ENCODE assay signal across 13 mouse cellular contexts in genomic region chr1:159493720-159494499, GRCm38 (mm10). TPM values are rescaled to one million over a fixed set of nuclear protein-coding genes. Genes with fewer than 3 reads are reported as not detected.
DNase-seq lines count a peak whose midpoint lies in the region; ATAC-seq and TF ChIP-seq lines count a peak whose summit lies in the region.
"Had no signal": no experiment of that assay in that cellular context is flagged by ENCODE, and none has a peak within 500 bp of the region (broad histone marks: within the 10 kb centered on the region; RNA-seq: fewer than 3 reads in every experiment).

No protein-coding gene starts in this region.

- peak; percentile 53 for DNase-seq in forebrain, embryonic 14.5 days (ENCODE audit: low spot score)
- DNase-seq in kidney, adult 8-10 months, result peak; percentile 4 to 19
- DNase-seq in testis, postnatal 10 days (ENCODE audit: low spot score), result peak; percentile 41
- DNase-seq in testis, postnatal 14 days (ENCODE audit: low spot score), result no peak
- DNase-seq in midbrain, postnatal 0 days (ENCODE audit: low spot score), result peak; percentile 78
- DNase-seq in thymus, postnatal 14 days, result no peak
- DNase-seq: embryo, embryonic 11 days; gastrocnemius, postnatal 36 days; layer of hippocampus, postnatal 36 days had no signal

- H3K4me1 ChIP-seq in forebrain, embryonic 14.5 days (ENCODE audit: control insufficient read depth, insufficient read depth, low read length), result no peaks in the 10 kb centered on the region
- no peaks in the 10 kb centered on the region for H3K4me1 ChIP-seq in forebrain, embryonic 12.5 days
- H3K4me1 ChIP-seq in kidney, embryonic 16.5 days (ENCODE audit: insufficient read depth, low read length), result no peaks in the 10 kb centered on the region
- H3K4me1 ChIP-seq in midbrain, postnatal 0 days (ENCODE audit: insufficient read depth, low read length), result 0 out of 2 replicates have a peak, but pooled peaks cover 2% of the 10 kb centered on the region

- no peak overlapping the region for H3K9ac ChIP-seq in forebrain, embryonic 14.5 days (ENCODE audit: low read length)
- no peak overlapping the region for H3K9ac ChIP-seq in forebrain, embryonic 12.5 days
- no peak overlapping the region for H3K9ac ChIP-seq in kidney, embryonic 16.5 days (replicated peaks; ENCODE audit: low read length)
- no peak overlapping the region for H3K9ac ChIP-seq in midbrain, postnatal 0 days (replicated peaks; ENCODE audit: low read length, poor library complexity, severe bottlenecking)

- no peaks in the 10 kb centered on the region for H3K27me3 ChIP-seq in forebrain, embryonic 14.5 days (replicated peaks; ENCODE audit: control insufficient read depth, insufficient read depth, low read length)
- no peaks in the 10 kb centered on the region for H3K27me3 ChIP-seq in forebrain, embryonic 12.5 days
- no peaks in the 10 kb centered on the region for H3K27me3 ChIP-seq in kidney, embryonic 16.5 days (ENCODE audit: insufficient read depth, low read length)
- no peaks in the 10 kb centered on the region for H3K27me3 ChIP-seq in midbrain, postnatal 0 days (ENCODE audit: insufficient read depth, low read length)

- H3K9me3 ChIP-seq in forebrain, embryonic 14.5 days (replicated peaks; ENCODE audit: control insufficient read depth, low read length), result no peaks in the 10 kb centered on the region
- no peaks in the 10 kb centered on the region for H3K9me3 ChIP-seq in forebrain, embryonic 12.5 days
- H3K9me3 ChIP-seq in kidney, embryonic 16.5 days (ENCODE audit: low read length), result no peaks in the 10 kb centered on the region
- no peaks in the 10 kb centered on the region for H3K9me3 ChIP-seq in midbrain, postnatal 0 days (ENCODE audit: low read length)

- H3K27ac ChIP-seq in forebrain, embryonic 14.5 days (ENCODE audit: low read depth, low read length), result no peak overlapping the region
- no peak overlapping the region for H3K27ac ChIP-seq in forebrain, embryonic 12.5 days
- H3K27ac ChIP-seq in kidney, embryonic 16.5 days (ENCODE audit: low read length), result no peak overlapping the region
- no peak overlapping the region for H3K27ac ChIP-seq in midbrain, postnatal 0 days (ENCODE audit: low read depth, low read length)
- H3K27ac ChIP-seq: macrophage had no signal

- WGBS in forebrain, embryonic 14.5 days, result 38% methylated on average over 5 of the region's 5 CpGs
- WGBS in forebrain, embryonic 12.5 days, result 79% methylated on average over 5 of the region's 5 CpGs
- WGBS in kidney, embryonic 16.5 days, result 71% methylated on average over 5 of the region's 5 CpGs
- WGBS in midbrain, postnatal 0 days, result 55% methylated on average over 5 of the region's 5 CpGs

- peak; percentile 66 for ATAC-seq in forebrain, embryonic 14.5 days
- ATAC-seq in forebrain, embryonic 12.5 days (ENCODE audit: low FRiP score), result no peak
- ATAC-seq in kidney, embryonic 16.5 days (ENCODE audit: low FRiP score, low TSS enrichment), result no peak
- ATAC-seq in midbrain, postnatal 0 days (ENCODE audit: low FRiP score), result peak; percentile 41; the same call in 1 of the 2 replicates

- H3K4me3 ChIP-seq in forebrain, embryonic 14.5 days (ENCODE audit: low read depth, low read length), result no peak overlapping the region
- H3K4me3 ChIP-seq in forebrain, embryonic 12.5 days (replicated peaks), result no peak overlapping the region
- H3K4me3 ChIP-seq in kidney, embryonic 16.5 days (ENCODE audit: low read length), result no peak overlapping the region
- H3K4me3 ChIP-seq in midbrain, postnatal 0 days (ENCODE audit: low read depth, low read length), result no peak overlapping the region

- H3K36me3 ChIP-seq in forebrain, embryonic 14.5 days (ENCODE audit: control insufficient read depth, insufficient read depth, low read length), result no peaks in the 10 kb centered on the region
- H3K36me3 ChIP-seq in forebrain, embryonic 12.5 days (replicated peaks), result no peaks in the 10 kb centered on the region
- no peaks in the 10 kb centered on the region for H3K36me3 ChIP-seq in kidney, embryonic 16.5 days (ENCODE audit: insufficient read depth, low read length)
- H3K36me3 ChIP-seq in midbrain, postnatal 0 days (ENCODE audit: insufficient read depth, low read length), result no peaks in the 10 kb centered on the region

- H3K4me2 ChIP-seq in forebrain, embryonic 14.5 days (ENCODE audit: low read length), result no peak overlapping the region
- H3K4me2 ChIP-seq in forebrain, embryonic 12.5 days, result no peak overlapping the region
- no peak overlapping the region for H3K4me2 ChIP-seq in kidney, embryonic 16.5 days (replicated peaks; ENCODE audit: low read depth, low read length)
- no peak overlapping the region for H3K4me2 ChIP-seq in midbrain, postnatal 0 days (ENCODE audit: low read depth, low read length, poor library complexity, severe bottlenecking)

- no peak for TF ChIP-seq CTCF in midbrain, postnatal 0 days (IDR thresholded peaks at IDR 0.05)

RNA-seq across cellular contexts. Expression of gene Tnr, which starts 29.7 kb away (rescaled TPM):
- polyA plus RNA-seq in forebrain, embryonic 14.5 days (2014; fragmentation: Nextera tagmentation; extraction: Ambion mirVana), result 2.6 and 3.9 TPM in 2 replicates
- polyA plus RNA-seq in forebrain, embryonic 12.5 days (2016; fragmentation: Nextera tagmentation; extraction: Ambion mirVana), result 0.75 and 1.4 TPM in 2 replicates
- polyA plus RNA-seq in kidney, embryonic 16.5 days (2015; fragmentation: Nextera tagmentation; extraction: Ambion mirVana), result 0.06 TPM in 1 of 2 replicates, not detected in the other
- 49.7 and 50.9 TPM in 2 replicates for total RNA-seq in midbrain, postnatal 0 days (2014; rRNA removed)
- polyA plus RNA-seq in midbrain, postnatal 0 days (2015; fragmentation: Nextera tagmentation; extraction: Ambion mirVana), result 3.4 and 5.8 TPM in 2 replicates
- total RNA-seq: gastrocnemius, postnatal 36 days had no signal
- polyA plus RNA-seq: macrophage; spleen, adult 2 months had no signal

Comparison
In these comparisons a context has a peak if more than half of its experiments do, and no peak if none do; other contexts are left out.
1. ATAC-seq: peak in forebrain, embryonic 14.5 days (single experiment) and midbrain, postnatal 0 days (single experiment); none in forebrain, embryonic 12.5 days (single experiment) and kidney, embryonic 16.5 days (single experiment).
2. DNase-seq: peak in forebrain, embryonic 14.5 days (single experiment), kidney, adult 8-10 months (2 of 2), testis, postnatal 10 days (single experiment) and midbrain, postnatal 0 days (single experiment); none in testis, postnatal 14 days (single experiment) and thymus, postnatal 14 days (single experiment).